Mouse (Mus musculus) cerebellum, postnatal 25 days (tissue): ENCODE measurements around the gene Xpot.

Experiments used
- DNase-seq, 2 experiments: peaks; one replicate each; pipeline ENCODE4 v3.0.0; 2021; ENCODE audit warnings: mixed read lengths in 2 of 2

The Xpot gene

GRCm38 (mm10) chr10:121615935-121616334 lies 10.2 kb downstream of the Xpot start:
- no peak for DNase-seq

DNA sequence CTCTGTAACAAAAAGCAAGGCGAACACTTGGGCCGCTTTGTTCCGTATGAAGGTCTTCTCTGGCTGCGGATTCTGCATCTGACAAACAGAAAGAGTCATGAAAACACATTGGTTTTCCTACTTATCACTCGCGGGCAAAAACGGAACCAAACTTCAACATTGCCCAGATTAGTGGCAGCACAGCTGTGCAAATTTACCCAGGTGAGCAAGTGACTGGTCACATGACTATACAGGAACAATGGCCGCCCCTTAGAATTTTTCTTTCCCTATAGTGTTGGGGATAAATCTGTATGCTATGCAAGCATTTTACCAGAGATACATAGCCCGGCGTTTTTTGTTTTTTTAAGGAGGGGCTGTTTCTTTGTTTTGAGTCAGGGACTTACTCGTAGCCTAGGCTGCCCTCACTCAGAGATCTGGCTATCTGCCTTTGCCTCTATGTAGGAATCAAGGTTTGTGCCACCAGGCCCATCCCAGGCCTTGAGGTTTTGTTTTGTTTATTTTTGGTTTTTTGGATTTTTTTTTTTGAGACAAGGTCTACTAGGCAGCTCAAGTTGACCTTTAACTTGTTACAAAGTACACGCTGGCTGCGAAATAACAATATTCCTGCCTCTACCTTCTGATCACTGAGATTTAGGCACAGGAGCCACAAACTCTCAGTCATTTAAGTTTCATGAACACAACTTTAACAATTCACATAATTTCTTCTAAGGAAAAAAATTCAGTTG lies 10.8 kb downstream of the Xpot start:
- no peak for DNase-seq

DNA sequence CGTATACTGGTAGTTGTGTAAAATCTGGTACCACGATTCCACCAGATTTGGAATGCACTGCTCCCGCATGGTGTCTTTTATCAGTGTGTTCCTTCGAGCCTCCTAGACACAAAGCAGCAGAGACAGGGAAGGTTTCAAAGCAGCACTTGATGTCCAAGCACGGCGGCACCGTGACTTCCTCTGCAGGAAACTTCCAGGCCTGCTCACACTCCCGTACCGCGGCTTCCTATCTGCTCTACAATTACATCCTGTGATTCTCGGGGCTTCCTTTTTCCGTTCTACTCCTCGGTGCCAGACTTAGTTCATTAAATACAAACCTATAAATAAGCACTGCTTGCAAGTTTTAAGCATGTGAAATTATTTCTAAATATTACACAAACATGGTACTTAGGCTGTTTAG lies 12.6 kb downstream of the Xpot start:
- DNase-seq = no peak

- DNase-seq = no peak
Measured at GRCm38 (mm10) chr10:121612448-121612847, 13.7 kb downstream of the Xpot start.

GRCm38 (mm10) chr10:121611587-121611986 lies 14.5 kb downstream of the Xpot start:
- no peak for DNase-seq

DNA sequence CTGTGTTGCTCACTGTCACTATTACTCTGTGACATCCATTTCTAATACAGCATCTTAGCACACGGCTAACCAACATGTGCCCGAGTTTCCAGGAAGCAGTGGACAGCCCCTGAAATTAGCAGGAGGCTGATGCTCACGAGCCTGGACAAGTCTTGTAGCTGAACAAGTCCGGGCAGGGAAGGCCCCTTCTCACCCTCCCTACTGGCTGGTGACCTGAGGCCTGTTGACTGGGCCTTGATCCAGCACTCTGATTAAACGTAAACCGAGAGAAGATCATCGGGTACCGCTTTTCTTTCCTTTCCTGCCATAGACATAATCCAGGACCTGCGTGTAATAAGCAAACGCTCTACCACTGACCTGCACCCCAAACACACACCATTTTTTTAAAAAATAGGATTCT lies 18.0 kb downstream of the Xpot start:
- no peak for DNase-seq

DNA sequence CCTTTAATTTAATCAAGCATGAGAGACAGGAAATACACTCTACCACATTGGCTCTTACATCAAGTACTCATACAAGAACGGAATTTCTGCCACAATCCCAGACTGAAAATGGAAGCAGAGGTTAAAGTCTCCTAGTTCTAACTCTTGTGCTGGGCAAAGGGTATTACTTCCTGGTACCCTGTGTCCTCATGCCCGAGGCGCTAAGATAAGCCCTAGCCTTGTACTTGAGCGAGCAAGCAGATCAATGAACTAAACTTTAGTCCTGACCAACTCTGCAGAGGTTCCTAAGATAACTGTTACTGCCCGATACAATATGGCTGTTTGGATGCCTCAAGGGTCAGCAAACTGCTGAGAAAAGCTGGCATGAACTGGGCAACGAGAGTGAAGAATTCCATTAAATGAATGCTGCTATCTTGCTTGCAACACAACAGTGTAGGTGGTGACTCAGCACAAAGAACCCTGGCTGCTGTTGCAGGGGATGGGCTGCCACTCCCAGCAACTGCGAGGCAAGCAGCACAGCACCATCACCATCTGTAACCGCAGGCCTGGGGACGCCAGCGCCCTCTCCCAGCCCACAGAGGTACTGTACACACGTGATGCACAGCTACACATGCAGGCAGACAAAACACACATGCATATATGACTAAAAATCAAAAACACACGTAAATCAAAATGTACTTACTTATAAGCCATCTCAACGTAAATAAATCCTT lies 21.3 kb downstream of the Xpot start:
- no peak for DNase-seq

DNA sequence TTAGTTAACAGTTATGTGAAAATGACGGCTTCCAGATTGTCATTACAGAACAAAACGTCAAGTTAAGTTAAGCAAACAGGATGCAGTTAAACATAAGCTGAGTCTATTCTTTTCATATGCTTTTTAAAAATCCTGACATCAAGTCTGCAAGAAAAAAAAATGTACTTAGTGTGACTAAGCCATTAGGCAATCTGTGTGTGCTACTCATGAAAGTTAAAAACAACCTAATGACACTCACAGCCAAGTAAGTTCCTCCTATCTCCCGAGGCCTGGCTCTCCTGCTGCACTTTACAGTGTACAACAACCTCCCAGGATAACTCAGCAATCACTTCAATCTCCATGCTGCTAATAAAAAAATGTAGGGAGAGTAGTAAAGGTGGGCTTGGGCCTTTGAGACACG lies 22.6 kb downstream of the Xpot start:
- no peak for DNase-seq

DNA sequence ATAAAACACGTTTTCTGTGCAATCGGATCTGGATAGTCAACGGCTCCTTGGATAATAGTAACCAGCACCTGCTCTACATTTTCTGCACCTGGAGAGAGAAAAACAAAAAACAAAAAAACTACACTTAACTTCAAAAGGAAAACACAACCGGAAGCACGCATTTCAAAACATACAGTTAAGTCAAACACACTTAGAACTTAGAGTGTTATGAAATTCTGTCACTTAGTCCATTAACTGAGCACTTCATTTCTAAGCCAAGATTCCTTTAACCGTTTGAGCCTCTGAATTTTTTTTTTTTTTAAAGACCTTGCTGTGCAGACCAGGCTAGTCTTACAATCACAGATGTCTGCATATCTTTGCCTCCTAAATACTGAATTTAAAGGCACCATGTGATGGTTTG lies 24.9 kb downstream of the Xpot start:
- no peak for DNase-seq

DNA sequence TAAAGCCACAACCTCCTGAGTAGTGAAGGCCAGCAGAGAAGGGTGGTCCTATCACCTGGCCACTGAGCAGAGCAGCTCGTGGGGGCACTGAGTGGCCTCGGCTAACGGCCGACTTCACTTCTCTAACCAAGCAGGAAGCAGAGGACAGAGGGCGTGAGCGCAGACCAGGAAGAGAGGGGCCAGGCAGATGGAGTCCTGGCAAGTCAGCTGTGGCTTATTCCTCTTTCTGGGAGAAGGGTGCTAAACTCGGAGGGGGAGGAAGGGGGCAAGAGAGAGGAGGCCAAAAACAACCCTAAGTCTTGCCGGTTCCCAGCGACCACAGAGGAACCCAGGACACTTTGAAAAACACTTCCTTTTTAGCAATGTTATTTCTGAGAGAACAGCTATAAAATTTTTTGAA lies 29.6 kb downstream of the Xpot start:
- no peak for DNase-seq

- no peak for DNase-seq
Measured at GRCm38 (mm10) chr10:121591106-121591505, 35.0 kb downstream of the Xpot start.

GRCm38 (mm10) chr10:121587371-121587840 lies 38.7 kb downstream of the Xpot start:
- DNase-seq = no peak

- DNase-seq = peak; percentile 95 to 97
Measured at GRCm38 (mm10) chr10:121586675-121587370, 39.3 kb downstream of the Xpot start, which contains the start of gene Tbk1. TSS of gene Tbk1 (minus strand) at chr10:121586787.

GRCm38 (mm10) chr10:121585791-121586642 lies 40.1 kb downstream of the Xpot start:
- no peak for DNase-seq

DNA sequence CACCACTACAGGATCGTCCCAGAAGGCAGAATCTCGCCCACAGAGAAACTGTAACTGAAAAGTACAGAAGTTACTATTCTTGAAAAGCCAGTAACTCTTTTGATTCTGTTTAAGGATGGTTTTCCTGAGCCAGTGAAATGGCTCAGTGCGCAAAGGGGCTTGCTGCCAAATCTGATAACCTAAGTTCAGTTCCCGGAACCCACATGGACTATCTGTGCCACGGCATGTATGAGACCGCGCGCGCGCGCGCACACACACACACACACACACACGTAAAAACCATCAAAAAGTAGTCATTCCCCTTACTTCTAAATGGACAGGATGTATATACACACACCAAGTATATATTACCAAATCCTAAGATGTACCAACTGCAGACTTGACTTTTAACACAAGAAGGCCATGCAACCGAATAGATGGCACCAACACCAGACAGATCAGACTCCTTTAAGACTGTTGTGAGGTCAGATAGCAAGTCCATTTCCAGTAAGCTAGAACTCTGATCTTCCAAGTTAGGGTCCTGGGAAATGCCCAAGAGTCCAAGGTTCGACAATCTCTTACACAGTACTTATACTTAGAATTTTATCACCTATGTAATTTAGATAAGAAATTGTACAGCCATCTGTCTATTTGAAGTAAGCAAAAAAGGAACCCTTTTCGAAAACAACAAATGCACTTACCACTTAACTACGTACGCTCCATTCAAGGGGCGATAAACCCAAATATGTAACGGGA lies 40.9 kb downstream of the Xpot start:
- no peak for DNase-seq

DNA sequence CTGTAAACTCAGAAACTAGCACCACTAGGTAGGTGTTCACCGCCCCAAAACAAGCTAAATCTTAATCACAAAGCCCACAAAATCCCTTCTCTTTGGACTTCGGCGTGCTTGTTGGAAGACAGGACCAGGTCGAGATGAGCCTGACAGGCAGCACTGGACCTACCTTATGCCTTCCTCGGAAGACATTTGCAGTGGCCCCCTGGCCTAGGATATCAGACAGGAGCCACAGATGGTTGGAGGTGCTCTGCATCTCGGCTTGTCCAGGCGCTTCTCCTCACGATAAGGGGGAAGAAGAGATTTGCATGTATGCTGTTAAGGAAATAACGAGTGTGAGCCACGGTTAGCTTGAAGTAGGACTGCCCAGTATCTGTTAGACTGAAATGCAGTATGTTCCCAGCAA lies 42.1 kb downstream of the Xpot start:
- no peak for DNase-seq

GRCm38 (mm10) chr10:121583016-121583415 lies 43.1 kb downstream of the Xpot start:
- no peak for DNase-seq

DNA sequence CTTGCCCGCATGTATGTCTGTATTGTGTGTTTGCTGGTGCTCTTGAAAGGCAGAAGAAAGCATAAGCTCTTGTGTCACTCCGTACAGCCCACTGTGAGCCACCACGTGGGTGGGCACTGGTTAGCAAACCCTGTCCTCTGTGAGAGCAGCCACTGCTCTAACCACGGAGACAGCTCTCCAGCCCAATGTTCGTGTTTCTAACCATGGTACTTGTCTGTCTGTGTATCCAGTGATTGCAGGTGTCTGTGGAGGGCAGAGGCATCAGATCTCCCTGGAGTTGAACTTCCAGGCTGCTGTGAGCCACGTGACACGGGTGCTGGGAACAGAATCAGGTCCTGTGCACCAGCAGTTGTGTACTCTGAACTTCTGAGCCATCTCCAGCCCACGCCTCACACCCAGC lies 43.8 kb downstream of the Xpot start:
- DNase-seq = no peak

DNA sequence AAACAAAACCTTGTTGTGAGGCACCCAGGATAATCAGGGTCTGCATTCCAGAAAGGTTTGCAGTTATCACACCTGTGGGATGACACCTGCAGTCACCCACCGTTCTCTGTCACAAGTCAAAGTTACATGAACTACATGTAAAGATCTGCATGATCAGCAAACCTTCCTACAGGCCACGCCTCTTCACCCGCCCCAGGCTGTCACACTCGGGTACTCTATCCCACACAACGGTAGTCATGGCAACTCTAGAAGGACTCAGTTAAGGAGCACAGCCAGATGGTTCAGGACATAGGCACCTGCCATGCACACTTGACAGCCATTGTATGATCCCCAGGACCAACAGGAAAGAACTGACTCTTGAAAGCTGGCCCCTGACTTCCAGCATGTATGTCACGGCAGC lies 44.7 kb downstream of the Xpot start:
- no peak for DNase-seq

DNA sequence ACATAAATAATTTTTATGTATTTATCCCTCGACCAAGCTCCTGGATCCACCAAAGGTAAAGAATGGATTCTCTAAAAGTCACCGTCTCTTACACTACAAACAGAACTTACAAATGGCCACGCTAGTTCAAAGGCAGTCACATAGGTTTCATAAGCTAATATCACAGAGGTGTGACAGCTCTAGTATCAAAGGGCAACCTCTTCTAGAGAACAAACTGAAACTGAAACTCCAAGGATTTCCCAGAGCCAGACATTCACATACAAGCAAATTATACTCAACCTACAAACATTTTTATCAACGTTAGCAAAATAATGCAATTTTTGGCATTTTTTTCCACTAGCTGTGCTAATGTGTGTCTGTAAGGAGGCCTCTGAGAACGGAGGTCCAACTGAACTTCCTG lies 45.8 kb downstream of the Xpot start:
- DNase-seq = no peak

- no peak for DNase-seq
Measured at GRCm38 (mm10) chr10:121576372-121576771, 49.8 kb downstream of the Xpot start.

DNA sequence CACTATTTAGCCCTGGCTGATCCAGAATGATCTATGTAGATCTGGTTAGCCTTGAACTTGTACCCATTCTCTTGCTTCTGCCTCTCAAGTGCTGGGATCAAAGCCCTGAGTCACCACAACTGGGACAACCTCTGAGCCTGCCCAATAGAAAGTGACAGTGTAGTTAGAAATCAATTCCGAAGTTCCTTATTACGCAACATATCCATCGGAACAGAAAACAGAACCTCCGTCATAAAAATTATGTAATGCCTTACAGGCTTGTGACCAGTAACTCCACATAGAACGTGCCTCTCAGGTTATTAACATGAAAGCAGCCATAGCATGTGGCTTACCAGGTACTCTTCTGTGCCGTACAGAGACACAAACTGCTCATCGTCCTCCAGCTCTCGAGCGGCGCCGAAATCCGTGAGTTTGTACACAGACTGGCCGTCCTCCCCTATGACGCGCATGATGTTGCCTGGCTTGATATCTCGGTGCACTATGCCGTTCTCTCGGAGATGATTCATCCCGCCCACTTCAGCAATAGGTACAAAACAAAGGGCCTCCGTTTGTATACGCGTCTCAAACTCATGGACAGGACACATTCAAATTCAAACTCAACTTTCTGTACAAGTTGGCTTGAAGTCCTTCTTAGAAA lies 54.5 kb downstream of the Xpot start:
- DNase-seq = no peak
